Mouse (Mus musculus): ENCODE results near the gene Hsd17b3.

DNA sequence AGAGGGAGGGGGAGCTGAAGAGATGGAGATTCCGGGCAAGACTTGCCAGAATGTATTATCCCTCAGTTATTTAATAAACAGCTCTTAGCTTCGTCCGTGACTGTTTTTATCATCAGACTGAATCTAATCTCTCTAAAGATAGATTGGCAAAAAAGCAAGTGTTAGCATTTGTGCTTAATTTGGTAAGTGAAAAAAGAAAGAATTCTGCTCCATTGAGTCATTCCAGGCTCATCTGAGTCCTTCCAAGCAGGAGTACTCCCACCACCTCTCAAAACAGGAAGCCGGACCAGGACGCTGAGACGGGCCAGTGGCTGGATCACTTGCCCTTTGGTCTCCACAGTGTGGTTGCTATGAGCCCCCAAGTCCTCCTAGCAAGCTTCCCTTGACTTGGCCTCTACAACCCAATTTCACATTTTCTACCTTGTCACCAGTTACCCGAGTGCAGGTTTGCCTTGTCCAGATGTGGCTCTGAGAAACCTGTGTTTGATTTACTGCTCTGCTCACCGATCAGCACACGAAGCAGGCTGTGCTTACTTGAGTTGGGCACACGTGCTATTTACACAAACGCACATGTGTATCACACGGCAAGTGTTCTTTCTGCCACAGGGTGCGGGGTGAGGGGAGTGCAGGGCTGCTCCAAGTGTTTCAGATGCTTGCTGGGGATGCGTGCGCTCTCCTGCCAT, 66.1 kb downstream of the Hsd17b3 start:
- TF ChIP-seq CTCF (IDR thresholded peaks at IDR 0.05; ENCODE audit: borderline replicate concordance, insufficient read depth, low read depth, low read length) (no peak), POLR2A (IDR thresholded peaks at IDR 0.05; ENCODE audit: borderline replicate concordance, insufficient read depth, low read length) (no peak)

All from cerebellum, adult 2 months (tissue).